Mouse (Mus musculus): ENCODE measurements around the gene Gm5447.

Gene Gm5447

DNA sequence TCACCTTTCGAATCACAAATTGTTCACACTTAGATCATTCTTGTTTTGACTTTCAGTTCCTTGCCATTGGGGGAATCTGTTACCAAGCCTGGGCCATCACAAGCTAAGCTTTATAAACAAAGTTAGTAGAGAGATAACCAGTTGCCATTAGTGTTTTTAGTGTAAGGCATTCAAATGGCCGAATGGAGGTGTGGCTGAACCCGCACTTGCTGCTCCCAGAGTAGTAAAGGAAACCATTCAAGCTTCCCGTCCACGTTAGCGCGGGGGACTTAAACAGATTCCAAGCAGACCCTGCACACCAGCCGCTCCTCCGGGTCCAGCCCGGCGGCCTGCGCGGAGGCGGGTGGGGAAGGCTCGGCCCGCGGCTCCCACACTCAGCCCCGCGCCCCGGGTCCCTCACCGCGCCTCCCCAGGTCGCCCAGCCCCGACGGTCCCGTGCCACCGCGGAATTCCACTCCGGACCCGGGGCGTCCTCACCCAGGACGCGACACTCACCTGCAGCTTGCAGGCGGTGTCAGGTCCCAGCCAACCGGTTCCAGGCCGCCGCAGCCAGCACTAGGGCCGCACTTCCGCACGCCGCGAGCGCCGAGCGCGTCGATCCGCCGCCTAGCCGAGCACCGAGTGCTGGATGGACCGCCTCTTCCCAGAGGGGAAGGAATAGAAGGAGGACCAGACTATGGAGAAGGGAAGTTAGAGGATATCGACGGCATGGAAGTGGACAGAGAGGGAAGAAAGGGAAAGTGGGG, at the start of gene Gm5447, which contains the start of gene Exoc2:
TSS of gene Gm5447 (plus strand) at position 704 of the 746 bp plus-strand sequence.
TSS of gene Exoc2 (minus strand) at position 593 of the 746 bp plus-strand sequence.
- peak; percentile 88 to 89 for DNase-seq

GRCm38 (mm10) chr13:30924269-30924668, 49.7 kb upstream of the Gm5447 start:
- DNase-seq = no peak

DNA sequence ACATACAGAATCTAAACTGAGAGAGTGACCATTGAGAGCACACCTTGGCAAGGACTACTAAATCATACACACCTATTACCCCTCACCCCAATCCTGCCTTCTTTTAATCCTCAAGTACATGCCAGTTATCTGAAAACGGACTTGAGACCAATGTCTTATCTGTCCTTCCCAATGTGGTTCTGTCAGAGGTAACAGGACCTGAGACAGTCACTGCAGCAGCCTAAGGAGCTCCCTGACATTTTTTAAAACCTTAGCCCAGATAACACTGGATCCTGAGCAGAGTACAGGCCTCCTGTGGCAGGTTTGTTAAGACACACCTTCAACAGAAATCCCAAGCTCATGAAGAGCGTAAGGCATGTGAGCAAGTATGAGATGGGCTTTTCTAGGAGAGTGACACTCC, 44.9 kb upstream of the Gm5447 start:
- no peak for DNase-seq

GRCm38 (mm10) chr13:30931613-30932012, 42.4 kb upstream of the Gm5447 start:
- DNase-seq = no peak

GRCm38 (mm10) chr13:30932972-30933371, 41.0 kb upstream of the Gm5447 start:
- DNase-seq = no peak

DNA sequence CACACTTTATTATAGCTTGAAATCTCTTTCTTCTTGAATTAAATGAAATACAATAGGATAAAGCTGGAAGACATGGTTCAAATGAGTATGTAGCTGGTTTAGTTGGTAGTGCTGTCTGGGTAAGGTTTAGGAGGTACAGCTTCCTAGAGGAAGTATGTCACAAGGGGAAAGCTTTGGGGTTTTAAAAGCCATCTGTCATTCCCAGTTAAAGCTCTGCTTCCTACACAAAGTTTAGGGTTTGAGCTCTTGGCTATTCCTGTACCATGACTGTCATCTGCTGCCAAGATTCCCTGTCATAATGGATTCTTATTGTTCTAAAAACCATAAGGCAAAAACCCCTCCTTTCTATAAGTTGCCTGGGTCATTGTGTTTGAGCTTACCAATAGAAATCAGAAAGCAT, 28.2 kb upstream of the Gm5447 start:
- DNase-seq = no peak

GRCm38 (mm10) chr13:30947129-30947528, 26.9 kb upstream of the Gm5447 start:
- peak in 1 of 2 experiments; percentile 11 for DNase-seq

DNA sequence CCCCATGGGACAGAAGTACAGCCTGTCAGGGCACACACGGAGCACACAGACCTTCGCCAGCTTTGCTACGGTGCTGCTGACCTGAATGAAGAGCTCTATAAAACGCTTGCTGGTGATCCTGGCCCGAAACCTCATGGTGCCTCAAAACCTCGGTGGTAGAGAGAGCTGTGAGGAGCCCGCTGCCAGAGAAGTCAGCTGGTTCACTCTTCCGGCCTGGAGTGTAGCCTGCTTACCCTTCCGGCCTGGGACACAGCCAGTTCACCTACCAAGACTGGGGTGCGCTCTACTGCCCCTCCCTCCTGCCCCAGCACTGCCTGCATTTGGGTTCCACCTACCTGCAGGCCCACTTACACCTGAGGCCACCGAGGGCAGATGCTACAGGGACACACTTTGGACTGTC, 26.5 kb upstream of the Gm5447 start, which contains the start of gene Hus1b:
TSS of gene Hus1b (minus strand) at position 220 of the 400 bp plus-strand sequence.
- peak in 1 of 2 experiments; percentile 15 for DNase-seq

DNA sequence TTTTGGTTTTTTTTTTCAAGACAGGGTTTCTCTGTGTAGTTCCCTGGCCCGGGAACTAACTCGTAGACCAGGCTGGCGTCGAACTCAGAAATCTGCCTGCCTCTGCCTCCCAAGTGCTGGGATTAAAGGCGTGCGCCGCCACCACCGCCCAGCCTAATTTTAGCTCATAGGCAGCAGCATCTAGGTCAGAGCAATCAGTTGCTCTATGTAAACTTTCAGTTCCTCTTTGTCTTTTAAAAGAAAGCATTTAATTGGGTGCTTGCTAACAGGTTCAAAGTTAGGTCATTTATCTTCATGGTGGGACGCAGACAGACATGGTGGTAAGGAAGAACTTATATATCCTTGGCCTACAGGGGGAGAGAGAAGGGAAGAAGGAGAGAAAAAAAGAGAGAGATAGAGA, 24.8 kb upstream of the Gm5447 start:
- DNase-seq = no peak

- DNase-seq = no peak
These were observed 22.0 kb upstream of the Gm5447 start for GRCm38 (mm10) chr13:30952044-30952443.

GRCm38 (mm10) chr13:30953580-30953979, 20.4 kb upstream of the Gm5447 start:
- DNase-seq = no peak

GRCm38 (mm10) chr13:30960714-30961113, 13.3 kb upstream of the Gm5447 start:
- no peak for DNase-seq

- DNase-seq = no peak
These were observed 12.1 kb upstream of the Gm5447 start for GRCm38 (mm10) chr13:30961932-30962331.

GRCm38 (mm10) chr13:30966507-30966911, 7.5 kb upstream of the Gm5447 start:
- peak; percentile 59 to 74 for DNase-seq

GRCm38 (mm10) chr13:30968311-30968710, 5.7 kb upstream of the Gm5447 start:
- DNase-seq = peak; percentile 58 to 64

DNA sequence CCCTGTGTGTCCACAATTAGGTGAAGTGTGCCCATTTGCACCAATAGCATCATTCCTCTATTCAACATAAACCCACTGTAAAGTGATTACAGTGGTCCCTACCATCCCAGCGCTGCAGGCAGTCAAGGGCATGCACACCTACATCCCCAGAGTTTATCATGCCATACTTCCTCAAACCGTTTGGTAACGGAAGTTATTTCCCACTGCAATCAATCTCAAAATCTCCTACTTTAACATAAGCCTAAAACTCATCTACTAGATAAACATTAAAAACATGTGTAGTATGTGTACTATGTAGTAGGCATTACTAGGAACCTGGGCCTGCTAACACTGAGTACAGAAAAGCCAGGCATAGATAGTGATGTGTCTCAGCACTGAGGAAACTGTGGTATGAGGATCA, 3.0 kb upstream of the Gm5447 start:
- DNase-seq = no peak

DNA sequence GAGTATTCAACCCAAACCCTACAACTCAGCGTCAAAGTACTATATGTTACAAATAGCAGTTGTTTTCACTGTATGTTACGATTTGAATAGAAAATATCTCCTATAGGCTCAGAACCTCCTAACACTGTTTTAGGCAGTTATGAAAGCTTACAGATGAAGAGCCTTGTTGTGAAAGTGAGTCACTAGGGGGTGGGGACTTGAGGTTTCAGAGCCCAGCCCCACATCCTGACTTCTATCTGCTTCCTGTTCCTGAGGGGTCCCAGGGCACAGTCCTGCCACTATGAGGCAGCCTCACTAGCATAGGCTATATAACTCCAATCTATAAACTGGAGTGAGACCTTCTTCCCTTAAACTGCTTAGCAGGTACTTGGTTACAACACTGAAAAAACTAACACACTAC, 1.9 kb upstream of the Gm5447 start:
- no peak for DNase-seq

DNA sequence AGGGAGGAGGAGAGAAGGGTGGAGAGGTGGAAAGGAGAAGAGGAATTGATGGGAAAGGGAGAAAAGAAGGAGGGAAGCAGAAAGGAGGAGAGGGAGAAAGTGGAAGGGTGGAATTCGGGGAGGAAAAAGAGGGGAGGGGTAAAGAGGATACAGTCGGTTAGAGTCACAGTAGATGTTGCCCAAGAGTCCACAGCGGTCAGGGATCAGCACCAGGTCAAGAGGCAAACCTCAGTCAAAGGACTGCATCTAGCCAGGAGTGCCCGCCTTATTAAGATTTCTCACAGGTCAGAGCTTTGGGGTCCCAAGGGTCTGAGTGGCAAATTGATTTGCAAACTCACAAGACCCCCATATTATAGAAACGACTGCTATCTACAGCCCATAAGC, 235 bp downstream of the Gm5447 start:
- no peak for DNase-seq

GRCm38 (mm10) chr13:30976536-30977084, 2.6 kb downstream of the Gm5447 start:
- no peak for DNase-seq

DNA sequence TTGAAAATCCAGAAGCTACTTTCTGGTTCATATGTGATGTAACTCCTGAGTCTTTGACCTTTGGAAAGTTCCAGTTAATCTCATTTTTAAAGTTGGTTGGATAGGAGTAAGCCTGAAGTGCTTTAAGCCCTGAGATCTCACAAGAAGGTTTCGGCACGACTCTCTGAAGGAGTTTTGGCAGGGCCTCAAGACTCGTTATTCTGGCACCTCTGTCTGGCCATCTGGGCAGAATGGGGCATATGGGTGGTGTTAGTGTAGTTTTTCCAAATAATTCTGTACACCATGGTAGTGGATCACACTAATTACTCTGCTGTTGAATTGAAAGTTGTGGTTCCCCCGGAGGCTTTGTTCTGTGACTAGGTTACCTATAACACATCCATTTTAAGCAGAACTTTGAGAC, 4.2 kb downstream of the Gm5447 start:
- DNase-seq = peak; percentile 62 to 75

- peak; percentile 36 to 44 for DNase-seq
These were observed 7.7 kb downstream of the Gm5447 start for GRCm38 (mm10) chr13:30981666-30982065.

- no peak for DNase-seq
These were observed 11.2 kb downstream of the Gm5447 start for GRCm38 (mm10) chr13:30985275-30985597.

DNA sequence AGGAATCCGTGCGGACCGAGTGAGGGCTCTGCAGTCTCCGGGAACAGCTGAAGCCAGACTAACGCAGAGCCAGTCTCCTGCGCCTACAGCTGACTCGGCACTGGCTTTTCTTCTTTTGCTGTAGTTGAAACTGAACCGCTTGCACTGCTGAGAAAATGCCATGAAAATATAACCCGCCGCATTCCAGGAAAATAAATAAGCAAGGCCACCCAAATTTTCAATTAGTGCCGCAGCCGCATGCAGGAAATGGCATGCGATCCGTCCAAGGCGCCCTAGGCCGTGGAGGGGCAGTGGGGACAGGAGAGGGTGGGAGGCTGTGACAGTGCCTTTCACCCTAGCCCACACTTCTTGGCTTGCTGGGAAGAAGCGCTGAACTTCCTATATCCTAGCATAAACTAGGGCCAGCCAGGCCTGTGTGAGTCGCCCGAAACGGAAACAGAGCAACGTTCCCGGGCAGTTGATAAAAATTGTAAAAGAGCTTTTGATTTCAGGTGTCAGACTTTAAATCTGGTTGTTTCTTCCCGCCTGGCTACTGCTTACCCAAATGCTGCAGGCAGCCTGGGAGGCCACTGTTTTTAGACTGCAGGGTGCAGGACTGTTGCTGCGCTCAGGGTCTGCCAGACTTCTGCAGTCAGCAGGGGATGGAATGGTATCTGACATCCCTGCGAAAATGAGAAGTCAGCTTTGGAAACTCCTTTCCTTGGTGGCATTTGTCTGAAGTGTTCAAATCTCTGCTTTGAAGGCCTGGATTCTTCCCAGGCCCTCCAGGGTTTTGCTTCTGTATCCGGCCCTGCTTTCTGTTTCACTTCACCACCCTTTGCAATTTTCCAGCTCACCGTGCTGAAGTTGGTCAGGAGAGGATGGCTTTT, 11.8 kb downstream of the Gm5447 start:
- DNase-seq = peak; percentile 73 to 76
